Mouse (Mus musculus) kidney, adult 2 months (tissue): ENCODE measurements around the gene Sgca.

Source experiments
- CTCF ChIP-seq: fragments of 200-500 bp; conservative IDR thresholded peaks from 2 replicates; pipeline ENCODE4 v1.5.1; 2011; ENCODE audit warnings: low read depth, mild to moderate bottlenecking, control low read depth, low read length, moderate library complexity, mixed read lengths; ENCODE audit not compliant: insufficient read depth, insufficient read length
- POLR2A ChIP-seq: fragments of 200-500 bp; IDR thresholded peaks from one replicate; pipeline ENCODE4 v1.6.1; 2011; ENCODE audit warnings: low read depth, low read length, control low read depth

- TF ChIP-seq CTCF (no peak), POLR2A (no peak)
Observed at GRCm38 (mm10) chr11:94952169-94952568, 24.0 kb downstream of the Sgca start.
